Mouse (Mus musculus): ENCODE measurements around the gene Mrpl43. TPM values are rescaled to one million over a fixed set of nuclear protein-coding genes. Genes with fewer than 3 reads are reported as not detected.

Gene Mrpl43
- total RNA-seq, 4 experiments from 2014 or later: 30.2 to 36.4 (median 34.1) TPM

- no peak for DNase-seq (ENCODE audit: low spot score in 2 of 2)
Measured at GRCm38 (mm10) chr19:45007425-45008191, 1.4 kb upstream of the Mrpl43 start.

- DNase-seq (ENCODE audit: low spot score in 2 of 2): no peak
Measured at GRCm38 (mm10) chr19:45007021-45007420, 779 bp upstream of the Mrpl43 start.

DNA sequence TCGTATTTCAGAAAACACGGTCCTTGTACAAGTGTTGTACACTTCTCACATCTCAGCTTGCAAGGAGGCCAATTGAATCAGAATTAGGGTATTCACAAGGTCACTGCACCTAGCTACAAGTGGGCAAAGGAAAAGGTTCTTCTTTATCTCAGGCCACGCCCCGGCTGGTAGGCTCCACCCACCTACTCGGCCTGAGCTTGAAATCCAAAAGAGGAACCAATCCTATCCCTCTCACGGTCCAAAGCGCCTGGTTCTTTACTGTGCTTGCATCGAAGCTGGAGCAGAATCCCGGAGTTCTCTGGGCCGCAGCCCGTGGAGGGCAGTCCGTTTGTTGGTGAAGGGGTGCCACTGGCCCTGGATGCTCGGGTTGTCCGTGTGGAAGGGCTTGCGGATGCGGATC, 798 bp downstream of the Mrpl43 start, which contains the start of gene Twnk:
TSS of gene Twnk (plus strand) at position 220 of the 400 bp plus-strand sequence.
- no peak for DNase-seq (ENCODE audit: low spot score in 2 of 2)

GRCm38 (mm10) chr19:45003740-45004516, 2.3 kb downstream of the Mrpl43 start:
- no peak for DNase-seq (ENCODE audit: low spot score in 2 of 2)

DNA sequence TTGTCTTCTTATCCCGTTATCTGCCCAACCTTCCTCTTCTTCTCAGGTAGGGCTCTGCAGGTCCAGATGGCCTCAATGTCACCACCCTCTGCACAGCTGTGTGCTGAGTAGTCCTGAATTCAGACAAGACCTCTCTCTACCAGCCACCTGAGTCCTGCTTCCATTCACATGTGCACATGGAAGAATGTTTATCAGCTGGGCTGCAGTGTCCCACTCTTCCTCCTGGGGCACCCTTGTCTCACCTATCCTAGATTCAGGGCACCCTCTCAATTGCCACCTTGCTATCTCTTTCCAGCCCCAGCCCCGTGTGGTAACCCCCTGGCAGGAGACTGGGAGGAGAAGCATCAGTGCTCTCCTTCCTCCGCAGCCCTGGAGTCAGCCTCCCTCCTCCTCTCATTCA, 3.9 kb downstream of the Mrpl43 start:
- DNase-seq (ENCODE audit: low spot score in 2 of 2): no peak

DNA sequence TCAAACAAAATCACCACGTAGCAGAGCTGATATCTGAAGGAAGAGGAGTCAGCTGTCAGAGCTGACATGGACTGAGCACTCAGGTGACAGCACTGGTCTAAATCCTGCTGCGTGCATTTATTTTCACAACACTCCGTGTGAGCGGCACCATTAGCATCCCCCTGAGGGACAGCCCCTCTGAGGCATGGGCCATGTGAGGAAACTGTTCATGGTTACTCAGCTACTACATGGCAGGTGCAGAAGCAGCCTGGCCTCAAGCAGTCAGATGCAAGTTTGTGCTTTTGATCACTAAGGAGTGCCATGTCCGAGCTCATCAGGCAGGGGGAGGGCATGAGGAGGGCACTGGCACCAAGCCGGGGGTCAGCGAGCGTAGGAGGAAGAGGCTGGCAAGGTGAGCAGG, 6.6 kb downstream of the Mrpl43 start:
- DNase-seq (ENCODE audit: low spot score in 2 of 2): no peak

- DNase-seq (ENCODE audit: low spot score in 2 of 2): no peak
Measured at GRCm38 (mm10) chr19:44997786-44998185, 8.5 kb downstream of the Mrpl43 start.

DNA sequence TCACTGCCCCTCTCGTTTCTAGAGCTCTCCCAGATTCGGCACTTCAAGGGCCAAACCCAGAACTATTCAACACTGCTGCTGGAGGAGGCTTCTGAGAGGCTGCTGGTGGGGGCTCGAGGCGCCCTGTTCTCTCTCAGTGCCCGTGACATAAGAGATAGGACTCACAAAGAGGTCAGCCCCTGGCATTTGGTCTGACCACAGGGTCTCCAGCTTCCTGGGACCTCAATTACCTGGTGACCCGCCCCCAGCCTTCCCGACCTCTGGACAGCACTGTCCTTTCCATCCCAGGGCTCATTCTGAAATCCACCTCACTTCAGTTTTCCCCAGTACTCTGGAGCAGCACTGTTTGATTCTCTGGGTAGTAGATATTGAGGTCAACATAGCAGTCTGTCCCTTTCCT, 13.5 kb downstream of the Mrpl43 start:
- DNase-seq (ENCODE audit: low spot score in 2 of 2): no peak

DNA sequence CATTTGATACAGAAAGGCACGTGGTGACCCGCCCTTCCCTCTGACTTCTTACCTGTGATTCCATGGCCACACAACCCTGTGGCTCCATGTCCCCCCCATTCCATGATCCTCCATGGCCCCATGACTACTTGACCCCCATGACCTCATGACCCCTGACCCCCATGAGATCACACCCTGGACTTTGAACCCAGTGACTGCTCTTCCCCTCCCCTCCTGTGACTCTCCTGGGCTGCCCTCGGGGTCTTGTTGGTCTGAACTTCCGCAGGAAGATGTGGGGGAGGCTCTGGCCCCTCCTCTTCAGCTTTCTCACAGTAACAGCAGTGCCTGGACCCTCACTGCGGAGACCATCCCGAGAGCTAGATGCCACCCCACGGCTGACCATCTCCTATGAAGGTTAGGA, 14.0 kb downstream of the Mrpl43 start:
- no peak for DNase-seq (ENCODE audit: low spot score in 2 of 2)

DNA sequence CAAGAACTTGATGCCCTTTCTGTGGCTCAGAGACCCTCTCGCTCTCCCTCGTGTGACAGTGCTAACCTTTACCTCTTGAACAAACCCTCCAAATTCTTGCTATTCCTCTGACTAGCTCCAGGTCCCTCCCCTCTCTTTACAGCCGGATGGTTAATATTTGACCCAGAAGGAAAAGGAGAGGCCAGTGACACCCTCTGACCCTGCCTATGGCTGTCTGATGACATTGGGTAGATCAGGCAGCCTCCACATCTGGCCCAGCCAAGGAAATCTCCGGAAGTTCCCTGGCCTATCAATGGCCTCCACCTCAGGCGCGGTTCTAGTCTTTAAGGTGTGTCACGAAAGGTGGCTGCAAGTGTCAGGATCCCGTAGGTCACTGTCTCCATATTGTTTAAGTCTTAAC, 15.2 kb downstream of the Mrpl43 start:
- no peak for DNase-seq (ENCODE audit: low spot score in 2 of 2)

GRCm38 (mm10) chr19:44989567-44990495, 16.4 kb downstream of the Mrpl43 start:
- DNase-seq (ENCODE audit: low spot score in 2 of 2): no peak

- DNase-seq (ENCODE audit: low spot score in 2 of 2): no peak
Measured at GRCm38 (mm10) chr19:44988831-44989566, 17.2 kb downstream of the Mrpl43 start, which contains the start of gene Sema4g. TSS of gene Sema4g (plus strand) at chr19:44989101.

DNA sequence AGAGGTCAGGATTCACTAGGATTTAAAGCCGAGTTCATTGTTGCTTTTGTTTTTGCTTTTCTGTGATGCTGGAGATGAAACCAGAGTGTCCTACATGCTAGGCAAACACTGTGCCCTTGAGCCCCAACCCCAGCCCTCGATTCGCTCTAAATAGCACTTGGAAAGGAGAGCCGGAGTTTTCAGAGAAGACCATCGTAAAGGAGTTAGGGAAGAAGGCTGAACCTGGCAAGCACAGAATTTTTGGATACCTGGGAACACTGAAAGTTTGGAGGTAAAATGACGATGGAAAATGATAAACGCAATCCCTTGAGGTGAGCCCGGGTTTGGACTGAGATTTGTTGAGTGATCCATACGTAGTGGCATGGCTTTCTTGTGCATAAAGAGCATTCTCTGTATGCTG, 17.9 kb downstream of the Mrpl43 start:
- DNase-seq (ENCODE audit: low spot score in 2 of 2): no peak

DNA sequence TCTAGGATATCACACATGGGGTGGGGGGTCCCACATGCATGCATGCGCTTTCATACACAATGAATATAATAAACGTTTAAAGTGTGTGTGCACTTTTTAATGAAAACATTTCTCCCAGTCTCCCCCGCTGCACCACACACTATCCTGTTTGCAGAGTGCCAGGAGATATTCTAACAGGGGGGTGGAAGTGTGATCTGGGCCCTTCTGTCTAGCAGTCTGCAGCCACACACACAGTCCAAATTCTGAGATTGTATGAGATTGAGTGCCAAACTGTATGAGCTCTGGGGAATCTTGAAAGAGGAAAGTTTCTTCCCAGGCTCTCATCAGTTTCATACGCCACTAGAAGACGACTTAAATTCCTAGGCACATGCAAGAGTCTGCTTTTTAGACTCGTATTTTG, 18.4 kb downstream of the Mrpl43 start:
- DNase-seq (ENCODE audit: low spot score in 2 of 2): no peak

DNA sequence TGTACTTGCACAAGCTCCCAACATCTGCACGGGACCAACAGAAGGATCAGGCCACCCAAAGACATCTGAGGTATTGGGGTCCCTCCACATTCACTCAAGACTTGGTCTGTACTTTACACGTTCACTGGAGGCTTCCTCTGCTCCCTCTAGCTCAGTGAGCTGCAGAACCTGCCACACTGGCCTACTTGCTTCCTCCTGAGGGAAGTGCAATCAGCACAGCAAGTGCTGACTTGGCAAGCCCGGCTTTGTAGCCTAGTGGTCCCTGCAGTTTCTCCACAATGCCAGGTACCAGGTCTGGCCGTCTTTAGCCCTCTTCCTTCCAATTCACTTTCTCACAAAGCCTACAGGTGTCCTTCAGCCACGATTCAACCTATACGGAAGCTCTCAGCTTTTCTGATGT, 19.2 kb downstream of the Mrpl43 start:
- DNase-seq (ENCODE audit: low spot score in 2 of 2): no peak

- no peak for DNase-seq (ENCODE audit: low spot score in 2 of 2)
Measured at GRCm38 (mm10) chr19:44985159-44985988, 20.9 kb downstream of the Mrpl43 start.

- DNase-seq (ENCODE audit: low spot score in 2 of 2): no peak
Measured at GRCm38 (mm10) chr19:44984420-44984819, 21.8 kb downstream of the Mrpl43 start.

DNA sequence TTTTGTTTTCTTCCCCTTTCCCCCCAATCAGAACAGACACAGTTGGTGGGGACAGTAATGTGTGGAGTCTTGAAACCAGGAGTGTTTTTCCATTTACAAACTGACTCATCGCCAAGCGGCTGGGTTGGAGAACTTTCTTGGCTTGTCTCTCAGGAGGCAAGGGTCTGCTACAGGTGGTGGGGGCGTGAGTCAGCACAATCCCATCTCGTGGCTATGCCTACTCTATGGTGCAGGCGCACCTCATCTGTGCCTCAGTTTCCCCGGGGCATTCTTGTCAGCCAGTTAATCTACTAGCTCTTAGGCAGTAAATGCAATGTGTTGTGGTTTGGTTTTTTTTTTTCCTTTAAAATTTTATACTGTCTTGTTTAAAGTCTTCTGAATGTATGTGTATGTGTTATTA, 22.9 kb downstream of the Mrpl43 start:
- DNase-seq (ENCODE audit: low spot score in 2 of 2): no peak

DNA sequence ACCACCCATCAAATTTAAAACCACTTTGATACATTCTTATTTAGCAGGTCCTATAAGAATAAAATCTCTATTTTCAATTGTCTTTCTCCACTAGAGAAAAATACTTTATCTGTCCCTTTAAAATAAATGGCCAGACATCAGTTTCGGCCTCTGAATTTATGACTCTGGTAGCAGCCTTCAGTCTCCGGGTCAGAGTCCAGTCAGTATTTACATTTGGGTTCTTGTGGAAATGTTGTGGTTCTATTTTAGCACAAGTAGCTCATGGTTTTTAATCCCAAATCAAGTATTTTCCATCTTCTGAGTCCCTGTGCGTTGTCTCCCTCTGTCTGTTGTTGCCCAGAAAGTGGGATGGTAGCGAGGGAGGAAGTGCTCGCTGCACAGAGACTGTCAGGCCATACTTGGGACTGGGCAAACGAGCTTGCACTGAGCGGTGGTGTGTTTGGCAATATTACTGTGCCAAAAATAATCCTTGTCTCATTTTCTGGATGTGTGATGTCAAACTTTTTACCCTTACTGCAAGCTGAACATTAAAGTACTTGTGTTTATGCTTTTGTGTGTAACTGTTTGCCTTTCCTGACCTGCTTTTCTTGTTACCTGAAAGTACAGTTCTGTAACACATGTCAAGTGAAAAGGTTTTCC, 23.6 kb downstream of the Mrpl43 start:
- no peak for DNase-seq (ENCODE audit: low spot score in 2 of 2)
